In the genomic region with DNA sequence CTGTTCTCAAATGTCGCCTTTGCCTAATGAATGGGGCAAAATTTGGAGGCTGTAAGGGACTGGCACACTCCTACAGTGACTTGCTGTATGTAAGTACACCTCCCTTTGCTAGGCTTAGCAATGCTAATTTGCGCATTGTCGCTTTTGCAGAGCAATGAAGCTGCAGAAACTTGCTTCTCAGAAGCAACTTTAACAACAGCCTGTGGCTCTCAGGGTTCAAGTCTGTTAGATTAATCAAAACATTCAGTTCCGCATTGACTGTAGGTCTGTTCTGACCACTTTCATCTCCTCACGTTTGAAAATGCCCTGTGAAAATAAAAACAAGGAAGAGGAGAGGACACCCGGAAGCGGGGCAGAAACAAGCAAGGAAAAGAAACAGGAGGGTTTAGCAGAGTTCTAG, we compare ENCODE assay signal across 15 mouse cellular contexts. TPM values are rescaled to one million over a fixed set of nuclear protein-coding genes. Genes with fewer than 3 reads are reported as not detected.
A peak's percentile ranks its signal among the peaks of the same experiment; 100 is the strongest.
DNase-seq lines count a peak whose midpoint lies in the region; ATAC-seq and TF ChIP-seq lines count a peak whose summit lies in the region.
"Had no signal": no experiment of that assay in that cellular context is flagged by ENCODE, and none has a peak within 500 bp of the region (broad histone marks: within the 10 kb centered on the region; RNA-seq: fewer than 3 reads in every experiment).

No protein-coding gene starts in this region.

- intact Hi-C loops in heart, adult 2 months (cut with DNase I): loop anchor here (5.0 kb wide), 2 partner anchors 163 to 323 kb away; a partner anchor contains a TSS

- peak overlapping the region; percentile 60; the same call in 1 of the 2 replicates for H3K4me3 ChIP-seq in heart, embryonic 16.5 days (ENCODE audit: low read length)
- no peak overlapping the region for H3K4me3 ChIP-seq in heart, adult 2 months
- no peak overlapping the region for H3K4me3 ChIP-seq in limb, embryonic 11.5 days (ENCODE audit: low read depth, low read length)
- H3K4me3 ChIP-seq: erythroblast, embryonic 14.5 days had no signal

- TF ChIP-seq POLR2A in heart, adult 2 months (IDR thresholded peaks at IDR 0.05; ENCODE audit: insufficient read depth, low read depth, low read length): no peak

- no peaks in the 10 kb centered on the region for H3K36me3 ChIP-seq in heart, embryonic 16.5 days (ENCODE audit: control insufficient read depth, insufficient read depth)
- no peaks in the 10 kb centered on the region for H3K36me3 ChIP-seq in heart, adult 2 months (ENCODE audit: control insufficient read depth, insufficient read depth, low read length)
- H3K36me3 ChIP-seq in limb, embryonic 11.5 days (ENCODE audit: control insufficient read depth, insufficient read depth, low read length): no peaks in the 10 kb centered on the region
- H3K36me3 ChIP-seq: kidney, embryonic 15.5 days had no signal

- WGBS in heart, embryonic 16.5 days: 19% methylated on average over 7 of the region's 7 CpGs
- WGBS in heart, adult 2 months: 36% methylated on average over 7 of the region's 7 CpGs
- WGBS in limb, embryonic 11.5 days: 3% methylated on average over 7 of the region's 7 CpGs

- DNase-seq in heart, adult 2 months: no peak
- peak; percentile 29 for DNase-seq in retina, postnatal 1 day
- no peak for DNase-seq in retina, embryonic 14.5 days (ENCODE audit: low spot score)
- peak; percentile 51 for DNase-seq in limb, embryonic 11.5 days (ENCODE audit: low spot score)
- no peak for DNase-seq in spleen, postnatal 10 days (ENCODE audit: low spot score in 2 of 2)
- DNase-seq in gastrocnemius, postnatal 10 days: no peak
- no peak for DNase-seq in right cerebral cortex, postnatal 25 days
- DNase-seq: cerebellum, adult 11-12 months; gastrocnemius, postnatal 36 days; right cerebral cortex, adult 18-20 months had no signal

- H3K79me2 ChIP-seq in heart, adult 2 months (replicated peaks; ENCODE audit: control insufficient read depth, insufficient read depth, low read length): no peaks in the 10 kb centered on the region

- H3K27ac ChIP-seq in heart, embryonic 16.5 days (ENCODE audit: low read length): no peak overlapping the region
- no peak overlapping the region for H3K27ac ChIP-seq in heart, adult 2 months
- H3K27ac ChIP-seq in limb, embryonic 11.5 days (replicated peaks; ENCODE audit: low read depth, low read length): no peak overlapping the region
- H3K27ac ChIP-seq: kidney, embryonic 15.5 days had no signal

- no peak for TF ChIP-seq EP300 in heart, adult 2 months (IDR thresholded peaks at IDR 0.05; ENCODE audit: insufficient read depth, low read depth, low read length)

- H3K27me3 ChIP-seq in heart, embryonic 16.5 days (ENCODE audit: control insufficient read depth, insufficient read depth, low read length): peaks cover 50% of the 10 kb centered on the region
- peaks cover 5% of the 10 kb centered on the region; the same call in 1 of the 2 replicates for H3K27me3 ChIP-seq in heart, adult 2 months (ENCODE audit: control insufficient read depth, insufficient read depth, low read length)
- H3K27me3 ChIP-seq in limb, embryonic 11.5 days (ENCODE audit: control insufficient read depth, insufficient read depth, low read length): peaks cover 39% of the 10 kb centered on the region

- ATAC-seq in heart, embryonic 16.5 days (replicated peaks; ENCODE audit: extremely low read depth, insufficient read depth, low FRiP score): no peak
- ATAC-seq in limb, embryonic 11.5 days (ENCODE audit: insufficient number of reproducible peaks, low FRiP score, low TSS enrichment, low read depth): no peak

- no peak for TF ChIP-seq CTCF in heart, adult 2 months (IDR thresholded peaks at IDR 0.05)

- H3K9me3 ChIP-seq in heart, embryonic 16.5 days (replicated peaks; ENCODE audit: control insufficient read depth, low read length): no peaks in the 10 kb centered on the region
- H3K9me3 ChIP-seq in limb, embryonic 11.5 days (ENCODE audit: control insufficient read depth, low read length): no peaks in the 10 kb centered on the region
- H3K9me3 ChIP-seq: kidney, embryonic 15.5 days had no signal

- peaks cover 20% of the 10 kb centered on the region for H3K4me1 ChIP-seq in heart, embryonic 16.5 days (ENCODE audit: control insufficient read depth, insufficient read depth, low read length)
- H3K4me1 ChIP-seq in heart, adult 2 months (ENCODE audit: control insufficient read depth, insufficient read depth, low read length): no peaks in the 10 kb centered on the region
- peaks cover 15% of the 10 kb centered on the region; the same call in 1 of the 2 replicates for H3K4me1 ChIP-seq in limb, embryonic 11.5 days (ENCODE audit: control insufficient read depth, insufficient read depth, low read length)

- H3K9ac ChIP-seq in heart, embryonic 16.5 days (ENCODE audit: low read length): no peak overlapping the region
- no peak overlapping the region for H3K9ac ChIP-seq in heart, adult 2 months (ENCODE audit: low read depth, low read length)
- H3K9ac ChIP-seq in limb, embryonic 11.5 days (ENCODE audit: low read length): no peak overlapping the region
- H3K9ac ChIP-seq: kidney, embryonic 15.5 days had no signal

- peak overlapping the region; percentile 90 for H3K4me2 ChIP-seq in heart, embryonic 16.5 days (ENCODE audit: low read depth, low read length)
- no peak overlapping the region for H3K4me2 ChIP-seq in limb, embryonic 11.5 days (ENCODE audit: low read depth, severe bottlenecking)

RNA-seq across cellular contexts. Expression of a gene that starts 14.8 kb away (rescaled TPM):
- 0.50 and 0.65 TPM in 2 replicates for polyA plus RNA-seq in heart, embryonic 16.5 days (2015; fragmentation: Nextera tagmentation; extraction: Ambion mirVana)
- total RNA-seq in heart, adult 2 months (2021): under 1 TPM; 0.18 to 0.60 TPM
- 0.47 and 0.80 TPM in 2 replicates for polyA plus RNA-seq in heart, adult 2 months (2012; rRNA removed)
- polyA plus RNA-seq in limb, embryonic 11.5 days (2014; fragmentation: Nextera tagmentation; extraction: Ambion mirVana): 0.09 and 0.28 TPM in 2 replicates
- total RNA-seq in gastrocnemius, postnatal 10 days (2021): 1 to 10 TPM; 2.3 to 4.3 TPM
- total RNA-seq: left cerebral cortex, postnatal 25 days; monocyte, adult 5-6 weeks had no signal

Comparison
In these comparisons a context has a peak if more than half of its experiments do, and no peak if none do; other contexts are left out.
1. DNase-seq: peak in retina, postnatal 1 day (single experiment) and limb, embryonic 11.5 days (single experiment); none in heart, adult 2 months (0 of 2), retina, embryonic 14.5 days (single experiment), spleen, postnatal 10 days (0 of 2), gastrocnemius, postnatal 10 days (single experiment) and right cerebral cortex, postnatal 25 days (single experiment).